Mouse (Mus musculus): ENCODE results near the gene Gm11214. TPM values are rescaled to one million over a fixed set of nuclear protein-coding genes. Genes with fewer than 3 reads are reported as not detected.

Gm11214 gene
- polyA plus RNA-seq, 1 experiment from 2014 or later = not detected

- no peaks in the 10 kb centered on the region for H3K36me3 ChIP-seq (replicated peaks; ENCODE audit: insufficient read depth, low read length)
- TF ChIP-seq EP300 (IDR thresholded peaks at IDR 0.05; ENCODE audit: low read depth) (no peak), CTCF (IDR thresholded peaks at IDR 0.05; ENCODE audit: low read depth) (no peak)
- no peak overlapping the region for H3K4me2 ChIP-seq (ENCODE audit: low read depth, low read length)
- DNase-seq = no peak
- H3K9me3 ChIP-seq (ENCODE audit: low read length) = no peaks in the 10 kb centered on the region
- H3K4me1 ChIP-seq (ENCODE audit: insufficient read depth) = no peaks in the 10 kb centered on the region
- no peaks in the 10 kb centered on the region for H3K27me3 ChIP-seq (ENCODE audit: insufficient read depth, low read length)
- ATAC-seq = no peak
- no peak overlapping the region for H3K27ac ChIP-seq (ENCODE audit: low read depth)
- no peak overlapping the region for H3K4me3 ChIP-seq (ENCODE audit: low read depth, low read length)
- no peak overlapping the region for H3K9ac ChIP-seq (replicated peaks)
Observed at GRCm38 (mm10) chr4:63643956-63644726, 19.0 kb downstream of the Gm11214 start.

GRCm38 (mm10) chr4:63639842-63640241, 23.3 kb downstream of the Gm11214 start:
- DNase-seq (no peak), ATAC-seq (no peak)
- Histone ChIP-seq H3K27me3 (ENCODE audit: insufficient read depth, low read length) (no peaks in the 10 kb centered on the region), H3K9ac (replicated peaks) (no peak overlapping the region), H3K36me3 (replicated peaks; ENCODE audit: insufficient read depth, low read length) (no peaks in the 10 kb centered on the region), H3K4me2 (ENCODE audit: low read depth, low read length) (no peak overlapping the region), H3K9me3 (ENCODE audit: low read length) (no peaks in the 10 kb centered on the region), H3K4me1 (ENCODE audit: insufficient read depth) (no peaks in the 10 kb centered on the region), H3K27ac (ENCODE audit: low read depth) (no peak overlapping the region), H3K4me3 (ENCODE audit: low read depth, low read length) (no peak overlapping the region)
- 54% methylated on average over 2 of the region's 2 CpGs for WGBS (ENCODE audit: insufficient replicate concordance)
- TF ChIP-seq EP300 (IDR thresholded peaks at IDR 0.05; ENCODE audit: low read depth) (no peak), CTCF (IDR thresholded peaks at IDR 0.05; ENCODE audit: low read depth) (no peak)

- no peaks in the 10 kb centered on the region for H3K36me3 ChIP-seq (replicated peaks; ENCODE audit: insufficient read depth, low read length)
- no peak overlapping the region for H3K27ac ChIP-seq (ENCODE audit: low read depth)
- no peaks in the 10 kb centered on the region for H3K4me1 ChIP-seq (ENCODE audit: insufficient read depth)
- H3K27me3 ChIP-seq (ENCODE audit: insufficient read depth, low read length) = no peaks in the 10 kb centered on the region
- ATAC-seq (no peak), DNase-seq (no peak)
- H3K4me2 ChIP-seq (ENCODE audit: low read depth, low read length) = no peak overlapping the region
- no peak for TF ChIP-seq EP300 (IDR thresholded peaks at IDR 0.05; ENCODE audit: low read depth)
- no peak for TF ChIP-seq CTCF (IDR thresholded peaks at IDR 0.05; ENCODE audit: low read depth)
- no peak overlapping the region for H3K4me3 ChIP-seq (ENCODE audit: low read depth, low read length)
- no peaks in the 10 kb centered on the region for H3K9me3 ChIP-seq (ENCODE audit: low read length)
- 27% methylated on average over 1 of the region's 1 CpGs for WGBS (ENCODE audit: insufficient replicate concordance)
- H3K9ac ChIP-seq (replicated peaks) = no peak overlapping the region
Observed at GRCm38 (mm10) chr4:63638603-63639002, 24.6 kb downstream of the Gm11214 start.

GRCm38 (mm10) chr4:63633181-63633580, 30.0 kb downstream of the Gm11214 start:
- no peak overlapping the region for H3K9ac ChIP-seq (replicated peaks)
- no peak overlapping the region for H3K4me3 ChIP-seq (ENCODE audit: low read depth, low read length)
- no peak for DNase-seq
- 78% methylated on average over 2 of the region's 2 CpGs for WGBS (ENCODE audit: insufficient replicate concordance)
- no peaks in the 10 kb centered on the region for H3K36me3 ChIP-seq (replicated peaks; ENCODE audit: insufficient read depth, low read length)
- ATAC-seq = no peak
- no peak overlapping the region for H3K4me2 ChIP-seq (ENCODE audit: low read depth, low read length)
- TF ChIP-seq CTCF (IDR thresholded peaks at IDR 0.05; ENCODE audit: low read depth) = no peak
- no peak for TF ChIP-seq EP300 (IDR thresholded peaks at IDR 0.05; ENCODE audit: low read depth)
- H3K4me1 ChIP-seq (ENCODE audit: insufficient read depth) = no peaks in the 10 kb centered on the region
- no peaks in the 10 kb centered on the region for H3K9me3 ChIP-seq (ENCODE audit: low read length)
- H3K27me3 ChIP-seq (ENCODE audit: insufficient read depth, low read length) = no peaks in the 10 kb centered on the region
- H3K27ac ChIP-seq (ENCODE audit: low read depth) = no peak overlapping the region

GRCm38 (mm10) chr4:63627111-63627510, 36.1 kb downstream of the Gm11214 start:
- no peaks in the 10 kb centered on the region for H3K9me3 ChIP-seq (ENCODE audit: low read length)
- DNase-seq (no peak), ATAC-seq (no peak)
- WGBS (ENCODE audit: insufficient replicate concordance) = 74% methylated on average over 8 of the region's 8 CpGs
- H3K4me3 ChIP-seq (ENCODE audit: low read depth, low read length) = no peak overlapping the region
- H3K4me1 ChIP-seq (ENCODE audit: insufficient read depth) = no peaks in the 10 kb centered on the region
- H3K27me3 ChIP-seq (ENCODE audit: insufficient read depth, low read length) = no peaks in the 10 kb centered on the region
- TF ChIP-seq EP300 (IDR thresholded peaks at IDR 0.05; ENCODE audit: low read depth) (no peak), CTCF (IDR thresholded peaks at IDR 0.05; ENCODE audit: low read depth) (no peak)
- no peak overlapping the region for H3K27ac ChIP-seq (ENCODE audit: low read depth)
- H3K9ac ChIP-seq (replicated peaks) = no peak overlapping the region
- H3K4me2 ChIP-seq (ENCODE audit: low read depth, low read length) = no peak overlapping the region
- no peaks in the 10 kb centered on the region for H3K36me3 ChIP-seq (replicated peaks; ENCODE audit: insufficient read depth, low read length)

GRCm38 (mm10) chr4:63625563-63626080, 37.6 kb downstream of the Gm11214 start:
- Histone ChIP-seq H3K27ac (ENCODE audit: low read depth) (no peak overlapping the region), H3K9ac (replicated peaks) (no peak overlapping the region), H3K4me1 (ENCODE audit: insufficient read depth) (no peaks in the 10 kb centered on the region), H3K9me3 (ENCODE audit: low read length) (no peaks in the 10 kb centered on the region), H3K27me3 (ENCODE audit: insufficient read depth, low read length) (no peaks in the 10 kb centered on the region), H3K36me3 (replicated peaks; ENCODE audit: insufficient read depth, low read length) (no peaks in the 10 kb centered on the region), H3K4me2 (ENCODE audit: low read depth, low read length) (no peak overlapping the region), H3K4me3 (ENCODE audit: low read depth, low read length) (no peak overlapping the region)
- WGBS (ENCODE audit: insufficient replicate concordance) = 26% methylated on average over 3 of the region's 3 CpGs
- no peak for DNase-seq
- TF ChIP-seq CTCF (IDR thresholded peaks at IDR 0.05; ENCODE audit: low read depth) (no peak), EP300 (IDR thresholded peaks at IDR 0.05; ENCODE audit: low read depth) (no peak)
- ATAC-seq = no peak
